Mouse (Mus musculus): ENCODE results near the gene Dhodh. TPM values are rescaled to one million over a fixed set of nuclear protein-coding genes. Genes with fewer than 3 reads are reported as not detected.

Gene Dhodh
- 10 to 100 TPM; 24.0 to 31.5 (median 26.5) TPM for total RNA-seq (2022)

GRCm38 (mm10) chr8:109608271-109609152 lies at the start of gene Dhodh:
TSS of gene Dhodh (minus strand) at chr8:109608673.
- DNase-seq (ENCODE audit: low spot score in 2 of 2): peak; percentile 96 to 97

GRCm38 (mm10) chr8:109656860-109657259 lies 48.4 kb upstream of the Dhodh start:
- no peak for DNase-seq (ENCODE audit: low spot score in 2 of 2)

- no peak for DNase-seq (ENCODE audit: low spot score in 2 of 2)
Observed at GRCm38 (mm10) chr8:109650801-109651200, 42.3 kb upstream of the Dhodh start.

GRCm38 (mm10) chr8:109648469-109648868 lies 40.0 kb upstream of the Dhodh start:
- DNase-seq (ENCODE audit: low spot score in 2 of 2): no peak

GRCm38 (mm10) chr8:109647331-109647730 lies 38.9 kb upstream of the Dhodh start:
- peak in 1 of 2 experiments; percentile 29 for DNase-seq (ENCODE audit: low spot score in 2 of 2)

- DNase-seq (ENCODE audit: low spot score in 2 of 2): no peak
Observed at GRCm38 (mm10) chr8:109641236-109641635, 32.8 kb upstream of the Dhodh start.

GRCm38 (mm10) chr8:109640410-109640809 lies 31.9 kb upstream of the Dhodh start:
- DNase-seq (ENCODE audit: low spot score in 2 of 2): no peak

GRCm38 (mm10) chr8:109638851-109639250 lies 30.4 kb upstream of the Dhodh start:
- no peak for DNase-seq (ENCODE audit: low spot score in 2 of 2)

GRCm38 (mm10) chr8:109635146-109635545 lies 26.7 kb upstream of the Dhodh start:
- DNase-seq (ENCODE audit: low spot score in 2 of 2): no peak

GRCm38 (mm10) chr8:109632498-109632897 lies 24.0 kb upstream of the Dhodh start:
- DNase-seq (ENCODE audit: low spot score in 2 of 2): peak in 1 of 2 experiments; percentile 27

- peak in 1 of 2 experiments; percentile 45 for DNase-seq (ENCODE audit: low spot score in 2 of 2)
Observed at GRCm38 (mm10) chr8:109628638-109629037, 20.2 kb upstream of the Dhodh start.

- DNase-seq (ENCODE audit: low spot score in 2 of 2): no peak
Observed at GRCm38 (mm10) chr8:109615569-109615968, 7.1 kb upstream of the Dhodh start.

- DNase-seq (ENCODE audit: low spot score in 2 of 2): no peak
Observed at GRCm38 (mm10) chr8:109614243-109615210, 6.1 kb upstream of the Dhodh start, which contains the start of gene Pkd1l3. TSS of gene Pkd1l3 (plus strand) at chr8:109614517.

GRCm38 (mm10) chr8:109609153-109609502 lies 655 bp upstream of the Dhodh start:
- no peak for DNase-seq (ENCODE audit: low spot score in 2 of 2)

GRCm38 (mm10) chr8:109607650-109608049 lies 823 bp downstream of the Dhodh start:
- no peak for DNase-seq (ENCODE audit: low spot score in 2 of 2)

GRCm38 (mm10) chr8:109606725-109607124 lies 1.7 kb downstream of the Dhodh start:
- DNase-seq (ENCODE audit: low spot score in 2 of 2): no peak

GRCm38 (mm10) chr8:109595854-109596253 lies 12.6 kb downstream of the Dhodh start:
- DNase-seq (ENCODE audit: low spot score in 2 of 2): no peak

- DNase-seq (ENCODE audit: low spot score in 2 of 2): no peak
Observed at GRCm38 (mm10) chr8:109593117-109593788, 15.2 kb downstream of the Dhodh start.

GRCm38 (mm10) chr8:109592164-109592563 lies 16.3 kb downstream of the Dhodh start:
- DNase-seq (ENCODE audit: low spot score in 2 of 2): no peak

GRCm38 (mm10) chr8:109591367-109591766 lies 17.1 kb downstream of the Dhodh start:
- DNase-seq (ENCODE audit: low spot score in 2 of 2): no peak

- DNase-seq (ENCODE audit: low spot score in 2 of 2): no peak
Observed at GRCm38 (mm10) chr8:109590901-109591300, 17.6 kb downstream of the Dhodh start.
